Mouse (Mus musculus): ENCODE data around the gene Prmt6.

The Prmt6 gene

DNA sequence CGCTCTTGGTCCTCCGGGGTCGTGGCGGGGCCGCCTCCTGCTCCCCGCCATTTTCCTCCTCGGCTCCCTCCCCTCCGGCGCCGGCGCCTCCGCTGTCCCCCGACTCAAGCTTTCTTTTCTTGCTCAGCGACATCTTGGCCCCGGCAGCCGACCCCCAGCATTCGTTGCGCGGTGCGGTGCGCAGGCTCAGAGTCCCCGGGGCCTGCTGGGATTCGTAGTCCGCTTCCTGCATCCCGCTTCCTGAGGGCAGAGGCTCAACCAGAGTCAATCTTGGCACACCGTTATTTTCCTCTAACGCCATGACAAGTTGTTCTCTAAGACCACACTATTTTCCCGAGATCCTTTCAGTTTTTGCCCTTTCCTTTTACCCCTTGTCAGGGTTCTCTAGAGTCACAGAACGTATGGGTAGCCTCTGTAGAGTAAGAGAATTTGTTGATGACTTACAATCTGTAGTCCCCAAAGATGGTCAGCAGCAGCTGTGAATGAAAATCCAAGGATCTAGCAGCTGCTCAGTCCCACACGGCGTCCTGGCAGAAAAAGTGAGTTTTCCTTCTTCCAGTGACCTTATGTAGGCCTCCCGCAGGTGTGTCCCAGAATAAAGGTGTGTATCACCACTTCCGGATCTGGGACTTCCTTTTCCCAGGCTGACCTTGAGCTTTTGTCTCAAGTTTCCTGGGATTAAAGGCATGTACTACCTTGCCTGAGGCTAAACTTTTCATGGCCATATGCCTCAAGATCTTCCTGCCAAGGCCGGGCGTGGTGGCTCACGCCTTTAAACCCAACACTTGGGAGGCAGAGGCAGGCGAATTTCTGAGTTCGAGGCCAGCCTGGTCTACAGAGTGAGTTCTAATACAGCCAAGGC lies at the start of gene Prmt6:
Gene Prmt6 (minus strand): TSS at position 160 of the 862 bp plus-strand sequence.
- DNase-seq (ENCODE audit: low read depth in 1 of 2, low spot score in 2 of 2), result peak in 1 of 2 experiments; percentile 44

GRCm38 (mm10) chr3:110290485-110291045 lies 39.8 kb upstream of the Prmt6 start:
- no peak for DNase-seq (ENCODE audit: low read depth in 1 of 2, low spot score in 2 of 2)

DNA sequence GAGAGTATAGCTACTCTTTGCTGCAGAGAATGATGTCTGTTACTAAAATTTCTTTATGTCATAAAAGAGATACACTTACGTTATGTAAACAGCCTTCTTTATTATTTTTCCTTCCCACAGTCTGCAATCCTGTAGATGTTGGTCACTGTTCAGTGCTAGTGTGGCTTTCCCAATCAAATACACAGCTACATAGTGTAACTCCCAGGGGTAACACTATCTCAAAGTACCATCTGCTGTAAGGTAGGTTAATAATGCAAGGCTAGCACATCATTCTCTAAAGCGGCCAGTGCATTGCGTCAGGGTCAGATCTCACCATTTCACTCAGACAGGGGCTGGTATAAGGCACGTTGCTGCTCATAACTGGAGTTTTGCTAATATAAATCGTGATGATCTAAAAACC lies 31.9 kb upstream of the Prmt6 start:
- DNase-seq (ENCODE audit: low read depth in 1 of 2, low spot score in 2 of 2), result no peak

GRCm38 (mm10) chr3:110267790-110268189 lies 17.0 kb upstream of the Prmt6 start:
- no peak for DNase-seq (ENCODE audit: low read depth in 1 of 2, low spot score in 2 of 2)

GRCm38 (mm10) chr3:110253105-110253504 lies 2.3 kb upstream of the Prmt6 start:
- DNase-seq (ENCODE audit: low read depth in 1 of 2, low spot score in 2 of 2), result no peak

GRCm38 (mm10) chr3:110249891-110250838 lies 633 bp downstream of the Prmt6 start:
- peak in 1 of 2 experiments; percentile 13 for DNase-seq (ENCODE audit: low read depth in 1 of 2, low spot score in 2 of 2)

GRCm38 (mm10) chr3:110236819-110237463 lies 13.9 kb downstream of the Prmt6 start:
- DNase-seq (ENCODE audit: low read depth in 1 of 2, low spot score in 2 of 2), result no peak

Measured in monocyte, adult 2 months (primary cell).